Mouse (Mus musculus) thymus, adult 2 months (tissue): ENCODE measurements around the gene Cubn.

ENCODE experiments used
- CTCF ChIP-seq: fragments of 200-500 bp; IDR thresholded peaks from 2 replicates; pipeline ENCODE4 v1.5.1; 2012; ENCODE audit warnings: mild to moderate bottlenecking, control low read depth, low read length, moderate library complexity, borderline replicate concordance; ENCODE audit not compliant: control insufficient read depth, poor library complexity, insufficient read depth; ENCODE audit errors: extremely low read depth
- POLR2A ChIP-seq: fragments of 200-500 bp; IDR thresholded peaks from 2 replicates; pipeline ENCODE4 v1.6.1; 2012; ENCODE audit warnings: mild to moderate bottlenecking, low read length, control low read depth, moderate library complexity; ENCODE audit not compliant: control insufficient read depth, poor library complexity, insufficient read depth; ENCODE audit errors: extremely low read depth

DNA sequence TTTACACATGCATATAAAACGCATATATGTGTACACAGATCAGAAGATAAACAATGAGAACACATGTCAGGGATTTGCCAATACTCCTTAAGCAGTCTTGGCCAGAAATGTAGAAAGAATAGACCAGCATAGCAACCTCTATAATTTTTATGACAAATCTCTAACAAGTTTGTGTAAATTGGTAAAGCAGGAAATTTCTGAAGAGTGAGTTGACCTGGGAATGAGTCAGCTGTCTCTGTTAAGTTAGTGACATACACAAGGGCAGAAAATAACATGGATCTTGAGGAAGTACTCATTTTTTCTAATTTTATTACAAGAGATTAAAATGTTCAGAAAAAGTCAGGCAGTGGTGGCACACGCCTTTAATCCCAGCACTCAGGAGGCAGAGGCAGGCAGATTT, 34.6 kb upstream of the Cubn start:
- TF ChIP-seq CTCF (no peak), POLR2A (no peak)
